Mouse (Mus musculus) granulocyte monocyte progenitor cell, adult 5-6 weeks (primary cell): ENCODE results near the gene Eif4e1b. TPM values are rescaled to one million over a fixed set of nuclear protein-coding genes. Genes with fewer than 3 reads are reported as not detected.
"Not testable (repeated sequence)": the region's sequence is repeated elsewhere in the genome, so short reads cannot be mapped to it uniquely, and the experiment has no call there.

Source experiments
- ATAC-seq: replicated peaks from 2 replicates; pipeline ENCODE4 v1.8.0; 2016; ENCODE audit warnings: mild to moderate bottlenecking, moderate TSS enrichment, inconsistent platforms; ENCODE audit not compliant: poor library complexity, severe bottlenecking
- total RNA-seq, 2 experiments: library from RNA; stranded (forward) in 1 of 2; stranded (reverse) in 1 of 2; fragments of 200-712, 200-1000 nt in 1 of 2; fragments of >200 nt in 1 of 2; fragmentation: Nextera tagmentation in 1 of 2; gene quantifications; 2 replicates each; pipeline ENCODE4 v1.2.3; 2014 to 2017

The Eif4e1b gene
- total RNA-seq, 2 experiments from 2014 or later = not detected

- no peak for ATAC-seq
These were observed 24.9 kb upstream of the Eif4e1b start for GRCm38 (mm10) chr13:54758756-54759470.

- ATAC-seq = no peak
These were observed 24.3 kb upstream of the Eif4e1b start for GRCm38 (mm10) chr13:54759496-54759895.

GRCm38 (mm10) chr13:54760164-54760795 lies 23.5 kb upstream of the Eif4e1b start:
- no peak for ATAC-seq

GRCm38 (mm10) chr13:54760906-54761305 lies 22.9 kb upstream of the Eif4e1b start:
- no peak for ATAC-seq

DNA sequence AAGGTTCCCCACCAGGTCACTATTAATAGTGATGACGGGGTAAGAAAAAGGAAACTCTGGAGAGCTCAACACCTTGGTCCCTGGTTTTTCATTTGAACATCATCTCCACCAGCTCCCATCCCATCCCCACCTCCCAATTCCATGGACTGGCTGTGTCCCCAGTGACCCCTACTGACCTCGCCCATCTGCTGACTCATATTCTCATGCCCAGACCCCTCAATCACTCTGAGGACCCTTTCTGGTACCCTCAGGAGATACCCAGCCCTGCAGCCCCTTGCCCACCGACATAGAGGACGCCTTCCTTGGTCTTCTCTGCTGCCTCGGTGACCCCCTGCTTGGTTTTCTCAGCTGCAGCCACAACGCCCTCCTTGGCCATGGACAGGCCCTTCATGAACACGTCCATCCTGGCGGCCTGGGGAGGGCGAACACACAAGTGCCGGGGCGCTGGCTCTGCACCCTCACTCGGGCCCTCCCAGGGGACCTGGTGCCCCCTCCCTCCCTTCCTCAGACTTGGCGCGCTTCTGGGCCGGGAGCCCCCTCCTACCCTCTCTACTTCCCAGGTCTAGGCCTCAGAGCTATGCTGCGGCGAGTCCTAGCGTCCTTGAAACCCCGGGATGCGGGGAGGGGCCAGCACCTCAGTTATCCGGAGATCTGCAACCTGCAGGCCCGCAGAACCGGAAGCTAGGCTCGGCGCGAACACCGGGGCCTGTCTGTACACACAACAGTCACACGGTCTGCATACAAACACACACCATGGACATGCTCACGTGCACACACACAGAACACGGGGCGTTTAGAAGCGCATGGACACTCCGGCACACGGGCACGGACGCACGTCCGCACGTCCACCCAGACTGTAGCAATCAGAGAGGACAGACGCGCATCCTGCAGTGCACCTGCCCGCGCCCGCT lies 18.3 kb upstream of the Eif4e1b start:
- no peak for ATAC-seq

- ATAC-seq = peak; percentile 93
These were observed 17.5 kb upstream of the Eif4e1b start, which contains the start of gene Sncb for GRCm38 (mm10) chr13:54766192-54766768. Sncb (minus strand) TSS chr13:54766595.

- no peak for ATAC-seq
These were observed 16.8 kb upstream of the Eif4e1b start for GRCm38 (mm10) chr13:54767012-54767411.

DNA sequence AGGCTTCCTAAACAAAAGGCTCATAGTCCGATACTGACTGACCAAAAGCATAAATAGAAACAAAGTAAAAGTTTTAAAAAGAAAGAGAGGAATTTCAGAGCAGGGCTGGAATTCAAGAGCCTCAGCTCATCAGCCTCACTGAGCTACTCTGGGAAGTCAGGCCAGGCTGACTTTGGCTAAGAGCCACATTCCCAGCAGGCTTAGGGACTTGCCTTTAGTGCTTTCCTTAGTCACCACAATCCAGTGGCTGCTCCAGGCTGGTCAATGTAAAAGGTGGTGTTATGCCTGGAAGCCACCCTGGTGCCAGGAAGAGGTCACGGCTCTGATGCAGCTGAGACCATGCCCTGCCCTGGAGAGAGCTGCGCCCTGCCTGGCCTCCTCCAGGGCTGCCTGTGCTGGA lies 3.2 kb upstream of the Eif4e1b start:
- no peak for ATAC-seq

DNA sequence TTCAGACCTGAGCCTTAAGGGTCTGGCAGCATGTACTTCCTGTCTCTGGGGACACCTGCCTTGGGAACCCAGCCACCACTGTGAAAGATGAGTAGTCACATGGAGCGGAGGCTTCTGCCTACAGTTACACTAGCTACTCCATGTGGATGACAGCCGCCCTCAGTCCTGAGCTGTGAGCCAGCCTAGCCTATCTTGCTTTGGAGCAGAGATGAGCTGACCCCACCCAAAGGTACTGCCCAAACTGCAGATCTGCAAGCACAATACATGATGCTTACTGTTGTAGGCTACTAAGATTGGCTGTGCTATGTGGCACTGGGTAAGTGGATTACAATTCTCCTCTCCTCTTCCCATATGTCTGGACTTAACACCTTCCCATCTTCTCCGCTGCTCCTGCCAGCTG lies 2.7 kb upstream of the Eif4e1b start:
- no peak for ATAC-seq

DNA sequence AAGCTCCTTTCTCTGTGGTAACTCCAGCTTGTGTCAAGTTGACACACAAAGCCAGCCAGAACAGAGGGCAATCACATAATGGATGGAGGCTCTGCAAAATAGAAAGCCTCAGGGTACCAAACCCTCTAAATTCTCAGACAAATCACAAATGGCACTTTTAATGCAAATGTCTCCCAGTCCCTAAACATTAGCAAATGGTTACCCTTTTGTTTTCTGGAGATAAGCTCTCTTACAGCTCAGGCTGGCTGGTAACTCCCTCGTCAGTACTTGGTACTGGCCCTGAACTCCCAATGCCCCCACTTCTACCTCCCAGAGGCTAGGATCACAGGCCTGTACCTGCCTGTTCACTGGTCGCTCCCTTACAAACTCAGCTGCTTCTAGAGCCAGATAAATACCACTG lies 563 bp upstream of the Eif4e1b start:
- ATAC-seq = no peak

- ATAC-seq = not testable (repeated sequence)
These were observed 3.8 kb downstream of the Eif4e1b start for GRCm38 (mm10) chr13:54787591-54787990.

DNA sequence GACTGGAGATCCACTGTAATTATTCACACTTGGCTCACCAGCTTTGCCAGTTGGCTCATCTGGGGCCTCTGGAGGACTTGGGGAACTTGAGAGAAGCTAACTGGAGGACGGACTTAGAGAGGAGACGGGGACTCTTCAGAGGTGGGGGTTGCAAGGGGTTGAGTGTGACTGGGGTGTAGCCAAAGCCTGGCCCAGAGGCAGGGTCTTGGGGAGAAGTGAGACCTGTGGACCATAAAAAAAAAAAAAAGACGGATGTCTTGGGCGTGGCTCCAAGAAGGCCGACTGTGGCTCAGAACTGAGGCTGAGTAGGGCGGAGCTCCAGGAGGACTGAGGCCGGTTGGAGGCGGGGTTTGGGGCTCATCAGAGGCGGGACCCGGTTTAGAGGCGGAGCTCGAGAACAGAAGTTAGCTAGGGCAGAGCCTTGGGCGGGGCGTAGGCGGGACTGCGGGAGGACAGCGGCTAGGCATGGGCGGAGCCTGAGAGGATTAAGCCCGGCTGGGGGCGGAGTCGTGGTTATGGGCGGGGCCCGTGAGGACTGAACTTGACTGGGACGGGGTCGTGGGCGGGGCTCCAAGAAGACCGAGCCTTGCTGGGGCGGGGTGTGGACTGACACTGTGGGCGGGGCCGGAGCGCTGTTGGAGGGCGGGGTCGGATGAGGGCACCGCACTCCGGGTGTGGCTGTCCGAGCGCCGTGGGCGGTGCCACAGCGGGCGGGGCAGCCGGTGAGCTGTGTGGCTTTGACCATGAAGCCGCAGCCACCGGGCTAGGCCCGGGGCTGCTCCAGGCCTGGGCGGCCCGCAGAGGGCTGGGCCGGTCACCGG lies 5.2 kb downstream of the Eif4e1b start, which contains the start of gene Tspan17:
Tspan17 (plus strand) TSS at position 638 of the 821 bp plus-strand sequence.
- peak; percentile 89 for ATAC-seq

DNA sequence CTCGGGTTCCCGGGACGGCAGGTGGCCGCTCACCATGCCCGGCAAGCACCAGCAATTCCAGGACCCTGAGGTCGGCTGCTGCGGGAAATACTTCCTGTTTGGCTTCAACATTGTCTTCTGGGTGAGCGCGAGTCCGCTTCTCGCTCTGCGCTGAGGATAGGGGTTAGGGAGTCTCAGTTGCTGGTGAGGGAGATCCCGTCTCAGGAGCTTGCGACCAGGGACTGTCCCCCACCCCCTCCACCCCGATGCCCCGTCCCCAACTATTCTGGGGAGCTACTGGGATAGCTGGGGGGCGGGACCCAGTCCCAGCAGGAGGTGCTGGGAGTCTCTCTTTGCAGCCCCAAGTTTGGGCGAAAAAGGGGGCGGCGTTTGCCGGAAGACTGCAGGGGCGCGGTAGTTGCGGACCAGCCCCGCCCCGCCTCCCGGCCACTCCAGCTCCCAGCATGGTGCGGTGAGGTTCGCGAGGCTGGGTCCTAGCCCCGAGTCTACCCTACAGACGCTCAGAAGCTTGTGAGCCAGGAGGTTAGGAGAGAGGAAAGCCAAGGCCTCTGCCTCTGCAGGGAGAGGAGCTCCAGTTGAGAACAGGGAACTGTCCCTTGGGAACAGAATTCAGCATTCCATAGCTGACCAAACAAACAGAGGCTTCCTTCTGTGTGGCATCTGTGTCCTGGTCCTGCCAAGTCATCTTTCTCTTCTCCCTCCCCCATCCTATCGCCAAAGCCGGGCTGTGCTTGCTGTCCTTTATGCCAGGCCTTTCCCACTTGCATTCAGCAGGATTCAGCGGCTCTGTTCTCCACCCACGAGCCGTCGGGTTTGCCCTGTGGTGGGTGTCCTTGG lies 6.0 kb downstream of the Eif4e1b start:
- peak; percentile 31 for ATAC-seq

DNA sequence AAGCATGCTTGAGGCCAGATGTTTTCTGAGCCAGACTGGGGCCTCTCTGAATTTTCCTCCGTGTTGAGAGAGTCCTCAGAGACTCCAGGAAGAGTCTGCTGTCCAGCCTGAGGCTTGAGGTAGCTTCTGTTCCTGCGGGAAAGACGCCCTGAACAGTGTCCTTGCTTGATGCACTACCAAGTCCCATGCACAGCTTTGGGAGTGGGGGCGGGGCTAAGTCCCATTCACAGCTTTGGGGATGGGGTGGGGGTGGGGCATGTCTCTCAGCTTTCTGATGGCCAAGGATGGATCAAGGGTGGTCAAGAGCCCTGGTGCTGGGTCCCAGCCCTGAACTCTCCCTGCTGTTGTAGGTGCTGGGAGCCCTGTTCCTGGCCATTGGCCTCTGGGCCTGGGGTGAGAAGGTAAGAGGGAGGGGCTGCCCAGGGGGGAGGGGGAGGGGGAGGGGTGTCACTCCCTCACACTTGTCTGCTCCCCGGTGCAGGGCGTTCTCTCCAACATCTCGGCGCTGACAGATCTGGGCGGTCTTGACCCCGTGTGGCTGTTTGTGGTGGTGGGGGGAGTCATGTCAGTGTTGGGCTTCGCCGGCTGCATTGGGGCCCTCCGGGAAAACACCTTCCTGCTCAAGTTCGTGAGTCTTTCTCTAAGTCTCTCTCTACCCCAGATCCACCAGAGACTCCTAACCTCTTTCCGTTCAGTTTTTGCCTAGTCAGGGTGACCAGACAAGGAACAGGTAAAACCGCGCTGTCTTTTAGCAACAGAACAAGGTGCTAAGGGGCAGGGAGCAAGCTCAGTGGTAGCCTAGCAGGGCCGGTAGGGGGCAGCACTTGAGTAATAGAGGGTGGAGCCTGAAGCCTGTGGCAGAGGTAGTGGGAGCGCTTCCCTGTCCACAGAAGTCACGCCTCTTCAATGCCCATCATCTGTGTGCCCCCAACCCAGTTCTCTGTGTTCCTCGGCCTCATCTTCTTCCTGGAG lies 8.7 kb downstream of the Eif4e1b start:
- no peak for ATAC-seq

- no peak for ATAC-seq
These were observed 10.3 kb downstream of the Eif4e1b start for GRCm38 (mm10) chr13:54794002-54794577.

- ATAC-seq = no peak
These were observed 11.0 kb downstream of the Eif4e1b start for GRCm38 (mm10) chr13:54794843-54795242.

DNA sequence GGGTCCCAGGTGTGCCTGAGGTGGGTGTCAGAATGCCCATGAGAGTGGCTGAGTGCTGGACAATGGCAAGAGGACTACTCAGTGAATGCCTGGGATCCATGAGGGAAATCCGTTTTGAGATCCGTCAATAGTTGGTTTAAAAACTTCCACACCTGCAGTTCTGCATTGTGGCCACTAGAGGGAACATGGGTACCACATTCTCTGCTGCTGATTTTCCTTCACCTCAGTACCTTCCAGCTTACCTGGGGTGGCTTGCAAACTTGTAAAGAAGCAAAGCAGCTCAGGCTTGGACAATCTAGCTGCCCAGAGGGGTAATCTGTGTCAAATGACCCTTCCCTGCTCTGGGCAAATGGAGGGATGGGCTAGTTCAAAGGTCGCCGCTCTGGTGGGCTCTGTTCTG lies 13.6 kb downstream of the Eif4e1b start:
- peak; percentile 27; the same call in 1 of the 2 replicates for ATAC-seq
